In genomic region chr3:35931896-35932727, GRCm38 (mm10) we compare ENCODE assay signal across 8 mouse cellular contexts. TPM values are rescaled to one million over a fixed set of nuclear protein-coding genes. Genes with fewer than 3 reads are reported as not detected.
DNase-seq lines count a peak whose midpoint lies in the region; ATAC-seq and TF ChIP-seq lines count a peak whose summit lies in the region.

No protein-coding gene starts in this region.

- ATAC-seq in limb, embryonic 14.5 days (ENCODE audit: low FRiP score, low read depth), result peak; percentile 76
- peak; percentile 86 for ATAC-seq in midbrain, embryonic 13.5 days

- 0 out of 2 replicates have a peak, but pooled peaks have one; percentile 32 for TF ChIP-seq POLR2A in limb, embryonic 14.5 days (IDR thresholded peaks at IDR 0.05; ENCODE audit: borderline replicate concordance, extremely low read depth, insufficient read depth, insufficient read length)

- H3K9ac ChIP-seq in limb, embryonic 14.5 days (ENCODE audit: low read depth, low read length, severe bottlenecking), result peak overlapping the region; percentile 99
- peak overlapping the region; percentile 99 for H3K9ac ChIP-seq in midbrain, embryonic 13.5 days (replicated peaks)

- 2% methylated on average over 65 of the region's 65 CpGs for WGBS in embryonic facial prominence, embryonic 10.5 days
- under 1% methylated on average over 33 of the region's 65 CpGs for WGBS in limb, embryonic 14.5 days
- WGBS in midbrain, embryonic 13.5 days, result 1% methylated on average over 60 of the region's 65 CpGs

- peak overlapping the region; percentile 98 for H3K27ac ChIP-seq in embryonic facial prominence, embryonic 10.5 days (replicated peaks)
- H3K27ac ChIP-seq in limb, embryonic 14.5 days (replicated peaks; ENCODE audit: low read depth, low read length), result peak overlapping the region; percentile 93
- H3K27ac ChIP-seq in midbrain, embryonic 13.5 days, result peak overlapping the region; percentile 93

- 0 out of 2 replicates have a peak, but pooled peaks cover 8% of the 10 kb centered on the region for H3K36me3 ChIP-seq in embryonic facial prominence, embryonic 10.5 days (replicated peaks)
- peaks cover 6% of the 10 kb centered on the region; the same call in 1 of the 2 replicates for H3K36me3 ChIP-seq in limb, embryonic 14.5 days (ENCODE audit: control insufficient read depth, insufficient read depth, low read length)
- no peaks in the 10 kb centered on the region for H3K36me3 ChIP-seq in midbrain, embryonic 13.5 days

- no peaks in the 10 kb centered on the region for H3K27me3 ChIP-seq in embryonic facial prominence, embryonic 10.5 days (replicated peaks; ENCODE audit: low read depth, poor library complexity, severe bottlenecking)
- H3K27me3 ChIP-seq in limb, embryonic 14.5 days (ENCODE audit: control insufficient read depth, insufficient read depth, low read length), result no peaks in the 10 kb centered on the region
- no peaks in the 10 kb centered on the region for H3K27me3 ChIP-seq in midbrain, embryonic 13.5 days

- peak overlapping the region; percentile 79 for H3K4me2 ChIP-seq in limb, embryonic 14.5 days (replicated peaks; ENCODE audit: low read depth, low read length, severe bottlenecking)
- peak overlapping the region; percentile 85 for H3K4me2 ChIP-seq in midbrain, embryonic 13.5 days (replicated peaks)

- peak; percentile 73 to 90 for DNase-seq in adrenal gland, adult (ENCODE audit: inconsistent age in 2 of 2, low spot score in 1 of 2)
- DNase-seq in adrenal gland, adult 8-10 months, result no peak
- peak; percentile 78 for DNase-seq in embryonic facial prominence, embryonic 10.5 days (ENCODE audit: low spot score)
- peak; percentile 59 to 67 for DNase-seq in heart, adult 18-20 months
- peak; percentile 41 for DNase-seq in kidney, adult 11 months
- DNase-seq in limb, embryonic 14.5 days (ENCODE audit: low spot score), result peak; percentile 62
- DNase-seq in spleen, adult 18-20 months, result peak; percentile 46 to 65

- peak overlapping the region; percentile 87 for H3K4me3 ChIP-seq in embryonic facial prominence, embryonic 10.5 days
- peak overlapping the region; percentile 83 for H3K4me3 ChIP-seq in limb, embryonic 14.5 days (replicated peaks; ENCODE audit: low read length)
- peak overlapping the region; percentile 96 for H3K4me3 ChIP-seq in midbrain, embryonic 13.5 days (replicated peaks)

- H3K4me1 ChIP-seq in embryonic facial prominence, embryonic 10.5 days, result peaks cover 35% of the 10 kb centered on the region
- peaks cover 10% of the 10 kb centered on the region for H3K4me1 ChIP-seq in limb, embryonic 14.5 days (ENCODE audit: control insufficient read depth, insufficient read depth, low read length)
- H3K4me1 ChIP-seq in midbrain, embryonic 13.5 days (replicated peaks), result peaks cover 34% of the 10 kb centered on the region

- H3K9me3 ChIP-seq in embryonic facial prominence, embryonic 10.5 days, result no peaks in the 10 kb centered on the region
- no peaks in the 10 kb centered on the region for H3K9me3 ChIP-seq in limb, embryonic 14.5 days (ENCODE audit: control insufficient read depth, low read length)
- no peaks in the 10 kb centered on the region for H3K9me3 ChIP-seq in midbrain, embryonic 13.5 days

RNA-seq across cellular contexts. Expression of gene Dcun1d1, which starts 5.1 kb away (rescaled TPM):
- total RNA-seq in adrenal gland, adult 8-10 months (2022), result 10 to 100 TPM; 74.5 to 85.3 (median 77.8) TPM
- polyA plus RNA-seq in embryonic facial prominence, embryonic 10.5 days (2016; fragmentation: Nextera tagmentation; extraction: Ambion mirVana), result 104 and 106 TPM in 2 replicates
- total RNA-seq in heart, adult 18-20 months (2021), result 10 to 100 TPM; 57.4 to 61.0 TPM
- polyA plus RNA-seq in limb, embryonic 14.5 days (2012; rRNA removed), result 24.4 and 35.7 TPM in 2 replicates
- 86.8 and 88.7 TPM in 2 replicates for polyA plus RNA-seq in limb, embryonic 14.5 days (2014; fragmentation: Nextera tagmentation; extraction: Ambion mirVana)
- polyA plus RNA-seq in midbrain, embryonic 13.5 days (2015; fragmentation: Nextera tagmentation; extraction: Ambion mirVana), result 107 and 118 TPM in 2 replicates
